Mouse (Mus musculus): ENCODE data around the gene Hat1. TPM values are rescaled to one million over a fixed set of nuclear protein-coding genes. Genes with fewer than 3 reads are reported as not detected.

Gene Hat1
- total RNA-seq, 1 experiment: 242 TPM

- 0 out of 2 replicates have a peak, but pooled peaks have one; percentile 9 for TF ChIP-seq CHD2 (IDR thresholded peaks at IDR 0.05; ENCODE audit: low read depth, low read length)
- no peak for TF ChIP-seq ZC3H11A (IDR thresholded peaks at IDR 0.05; ENCODE audit: borderline replicate concordance, low read depth, low read length)
- Histone ChIP-seq H3K36me3 (ENCODE audit: control insufficient read depth, insufficient read depth, low read length, poor library complexity, severe bottlenecking) (peaks cover 23% of the 10 kb centered on the region), H3K4me3 (ENCODE audit: insufficient read depth in 1 of 2, low read depth in 1 of 2, low read length in 2 of 2, poor library complexity in 1 of 2, severe bottlenecking in 1 of 2) (no peak overlapping the region), H3K27ac (ENCODE audit: insufficient read depth, low read depth, low read length, poor library complexity, severe bottlenecking) (peak overlapping the region; percentile 64; the same call in 1 of the 2 replicates), H3K9me3 (ENCODE audit: control insufficient read depth, insufficient read depth, low read depth, low read length) (no peaks in the 10 kb centered on the region), H3K4me1 (ENCODE audit: control insufficient read depth in 2 of 2, insufficient read depth in 2 of 2, low read length in 2 of 2, poor library complexity in 1 of 2) (peaks cover 0 to 8% of the 10 kb centered on the region in 2 experiments; a peak in 2 of 4 replicates), H3K9ac (ENCODE audit: insufficient read depth, low read depth, low read length, poor library complexity, severe bottlenecking) (peak overlapping the region; percentile 80; the same call in 1 of the 2 replicates)
- DNase-seq (ENCODE audit: low read depth, low spot score): no peak
- in situ Hi-C loops (cut with MboI; ENCODE audit: low sequenced_read_pairs in 2 of 2, unreplicated experiment in 2 of 2): no loop called here
Measured at GRCm38 (mm10) chr2:71351727-71351987, 37.1 kb upstream of the Hat1 start.

GRCm38 (mm10) chr2:71353306-71354054 lies 35.3 kb upstream of the Hat1 start:
- H3K9me3 ChIP-seq (ENCODE audit: control insufficient read depth, insufficient read depth, low read depth, low read length): no peaks in the 10 kb centered on the region
- no peak for DNase-seq (ENCODE audit: low read depth, low spot score)
- in situ Hi-C loops (cut with MboI; ENCODE audit: low sequenced_read_pairs in 2 of 2, unreplicated experiment in 2 of 2): no loop called here

GRCm38 (mm10) chr2:71354055-71354425 lies 34.7 kb upstream of the Hat1 start:
- DNase-seq (ENCODE audit: low read depth, low spot score): no peak
- Histone ChIP-seq H3K9me3 (ENCODE audit: control insufficient read depth, insufficient read depth, low read depth, low read length) (no peaks in the 10 kb centered on the region), H3K4me3 (ENCODE audit: insufficient read depth in 1 of 2, low read depth in 1 of 2, low read length in 2 of 2, poor library complexity in 1 of 2, severe bottlenecking in 1 of 2) (no peak overlapping the region), H3K27ac (ENCODE audit: insufficient read depth, low read depth, low read length, poor library complexity, severe bottlenecking) (peak overlapping the region; percentile 91), H3K9ac (ENCODE audit: insufficient read depth, low read depth, low read length, poor library complexity, severe bottlenecking) (peak overlapping the region; percentile 74), H3K36me3 (ENCODE audit: control insufficient read depth, insufficient read depth, low read length, poor library complexity, severe bottlenecking) (peaks cover 23% of the 10 kb centered on the region), H3K4me1 (ENCODE audit: control insufficient read depth in 2 of 2, insufficient read depth in 2 of 2, low read length in 2 of 2, poor library complexity in 1 of 2) (peaks cover 3 to 10% of the 10 kb centered on the region in 2 experiments; a peak in 3 of 4 replicates)
- no peak for TF ChIP-seq ZNF384 (IDR thresholded peaks at IDR 0.05; ENCODE audit: low read depth, low read length)
- in situ Hi-C loops (cut with MboI; ENCODE audit: low sequenced_read_pairs in 2 of 2, unreplicated experiment in 2 of 2): no loop called here

More at GRCm38 (mm10) chr2:71353306-71354054, 35.3 kb upstream of the Hat1 start:
- Histone ChIP-seq H3K4me1 (ENCODE audit: control insufficient read depth in 2 of 2, insufficient read depth in 2 of 2, low read length in 2 of 2, poor library complexity in 1 of 2) (peaks cover 3 to 10% of the 10 kb centered on the region in 2 experiments; a peak in 3 of 4 replicates), H3K36me3 (ENCODE audit: control insufficient read depth, insufficient read depth, low read length, poor library complexity, severe bottlenecking) (peaks cover 28% of the 10 kb centered on the region), H3K4me3 (ENCODE audit: insufficient read depth in 1 of 2, low read depth in 1 of 2, low read length in 2 of 2, poor library complexity in 1 of 2, severe bottlenecking in 1 of 2) (peak overlapping the region in 1 of 2 experiments; percentile 9; a peak in 1 of 4 replicates), H3K9ac (ENCODE audit: insufficient read depth, low read depth, low read length, poor library complexity, severe bottlenecking) (peak overlapping the region; percentile 74), H3K27ac (ENCODE audit: insufficient read depth, low read depth, low read length, poor library complexity, severe bottlenecking) (peak overlapping the region; percentile 91)
- TF ChIP-seq ZNF384 (IDR thresholded peaks at IDR 0.05; ENCODE audit: low read depth, low read length) (no peak), CHD2 (IDR thresholded peaks at IDR 0.05; ENCODE audit: low read depth, low read length) (no peak), ZC3H11A (IDR thresholded peaks at IDR 0.05; ENCODE audit: borderline replicate concordance, low read depth, low read length) (no peak), MAFK (IDR thresholded peaks at IDR 0.05; ENCODE audit: insufficient read depth, low read depth, low read length) (no peak), HCFC1 (IDR thresholded peaks at IDR 0.05; ENCODE audit: borderline replicate concordance, insufficient read depth, low read length) (no peak)

GRCm38 (mm10) chr2:71358347-71358746 lies 30.4 kb upstream of the Hat1 start:
- H3K27ac ChIP-seq (ENCODE audit: insufficient read depth, low read depth, low read length, poor library complexity, severe bottlenecking): no peak overlapping the region
- no peak for DNase-seq (ENCODE audit: low read depth, low spot score)
- in situ Hi-C loops (cut with MboI; ENCODE audit: low sequenced_read_pairs in 2 of 2, unreplicated experiment in 2 of 2): no loop called here
- H3K9ac ChIP-seq (ENCODE audit: insufficient read depth, low read depth, low read length, poor library complexity, severe bottlenecking): no peak overlapping the region
- peaks cover 3 to 11% of the 10 kb centered on the region in 2 experiments for H3K4me1 ChIP-seq (ENCODE audit: control insufficient read depth in 2 of 2, insufficient read depth in 2 of 2, low read length in 2 of 2, poor library complexity in 1 of 2)
- H3K36me3 ChIP-seq (ENCODE audit: control insufficient read depth, insufficient read depth, low read length, poor library complexity, severe bottlenecking): peaks cover 11% of the 10 kb centered on the region
- H3K9me3 ChIP-seq (ENCODE audit: control insufficient read depth, insufficient read depth, low read depth, low read length): no peaks in the 10 kb centered on the region
- TF ChIP-seq ZC3H11A (IDR thresholded peaks at IDR 0.05; ENCODE audit: borderline replicate concordance, low read depth, low read length): no peak
- TF ChIP-seq ZNF384 (IDR thresholded peaks at IDR 0.05; ENCODE audit: low read depth, low read length): no peak
- no peak for TF ChIP-seq MAFK (IDR thresholded peaks at IDR 0.05; ENCODE audit: insufficient read depth, low read depth, low read length)
- TF ChIP-seq HCFC1 (IDR thresholded peaks at IDR 0.05; ENCODE audit: borderline replicate concordance, insufficient read depth, low read length): no peak
- no peak for TF ChIP-seq CHD2 (IDR thresholded peaks at IDR 0.05; ENCODE audit: low read depth, low read length)
- H3K4me3 ChIP-seq (ENCODE audit: insufficient read depth in 1 of 2, low read depth in 1 of 2, low read length in 2 of 2, poor library complexity in 1 of 2, severe bottlenecking in 1 of 2): no peak overlapping the region

GRCm38 (mm10) chr2:71360192-71360591 lies 28.6 kb upstream of the Hat1 start:
- peaks cover 5 to 6% of the 10 kb centered on the region in 2 experiments; a peak in 3 of 4 replicates for H3K4me1 ChIP-seq (ENCODE audit: control insufficient read depth in 2 of 2, insufficient read depth in 2 of 2, low read length in 2 of 2, poor library complexity in 1 of 2)
- in situ Hi-C loops (cut with MboI; ENCODE audit: low sequenced_read_pairs in 2 of 2, unreplicated experiment in 2 of 2): no loop called here
- H3K36me3 ChIP-seq (ENCODE audit: control insufficient read depth, insufficient read depth, low read length, poor library complexity, severe bottlenecking): peaks cover 6% of the 10 kb centered on the region
- no peak overlapping the region for H3K27ac ChIP-seq (ENCODE audit: insufficient read depth, low read depth, low read length, poor library complexity, severe bottlenecking)
- H3K4me3 ChIP-seq (ENCODE audit: insufficient read depth in 1 of 2, low read depth in 1 of 2, low read length in 2 of 2, poor library complexity in 1 of 2, severe bottlenecking in 1 of 2): no peak overlapping the region
- no peaks in the 10 kb centered on the region for H3K9me3 ChIP-seq (ENCODE audit: control insufficient read depth, insufficient read depth, low read depth, low read length)
- no peak for DNase-seq (ENCODE audit: low read depth, low spot score)
- H3K9ac ChIP-seq (ENCODE audit: insufficient read depth, low read depth, low read length, poor library complexity, severe bottlenecking): no peak overlapping the region
- TF ChIP-seq CHD2 (IDR thresholded peaks at IDR 0.05; ENCODE audit: low read depth, low read length) (no peak), HCFC1 (IDR thresholded peaks at IDR 0.05; ENCODE audit: borderline replicate concordance, insufficient read depth, low read length) (no peak), MAFK (IDR thresholded peaks at IDR 0.05; ENCODE audit: insufficient read depth, low read depth, low read length) (no peak), ZNF384 (IDR thresholded peaks at IDR 0.05; ENCODE audit: low read depth, low read length) (no peak), ZC3H11A (IDR thresholded peaks at IDR 0.05; ENCODE audit: borderline replicate concordance, low read depth, low read length) (no peak)
